Mouse (Mus musculus) cortical plate, adult 2 months (tissue): ENCODE data around the gene Slc36a3.

ENCODE experiments used
- CTCF ChIP-seq: fragments of 200-500 bp; IDR thresholded peaks from 2 replicates; pipeline ENCODE4 v1.5.1; 2011; ENCODE audit warnings: mild to moderate bottlenecking, control low read depth, low read length; ENCODE audit not compliant: insufficient read depth; ENCODE audit errors: extremely low read depth
- POLR2A ChIP-seq: fragments of 200-500 bp; IDR thresholded peaks from 2 replicates; pipeline ENCODE4 v1.6.1; 2011; ENCODE audit warnings: mild to moderate bottlenecking, low read length, control low read depth; ENCODE audit not compliant: insufficient read depth; ENCODE audit errors: extremely low read depth

DNA sequence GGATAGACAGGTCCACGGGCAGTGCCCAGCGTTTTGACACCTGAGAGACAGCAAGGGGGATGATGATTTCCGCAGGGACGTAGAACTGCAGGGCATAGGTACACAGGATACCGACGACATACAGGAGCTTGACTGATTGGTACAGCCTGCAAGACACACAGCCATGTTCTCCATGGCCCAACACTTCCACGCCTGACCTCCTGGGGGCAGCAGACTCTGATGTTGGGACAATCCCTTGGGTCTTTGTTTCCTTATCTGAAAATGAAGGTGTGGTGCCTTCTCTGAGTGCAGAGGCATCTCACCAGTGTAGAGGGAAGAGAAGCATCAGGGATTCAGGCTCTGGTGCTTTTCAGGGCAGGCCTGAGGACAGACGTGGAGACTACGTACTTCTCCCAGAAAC is 11.2 kb upstream of the Slc36a3 start:
- TF ChIP-seq POLR2A (no peak), CTCF (peak; percentile 88)
